Mouse (Mus musculus): ENCODE measurements around the gene Jmjd7.

DNA sequence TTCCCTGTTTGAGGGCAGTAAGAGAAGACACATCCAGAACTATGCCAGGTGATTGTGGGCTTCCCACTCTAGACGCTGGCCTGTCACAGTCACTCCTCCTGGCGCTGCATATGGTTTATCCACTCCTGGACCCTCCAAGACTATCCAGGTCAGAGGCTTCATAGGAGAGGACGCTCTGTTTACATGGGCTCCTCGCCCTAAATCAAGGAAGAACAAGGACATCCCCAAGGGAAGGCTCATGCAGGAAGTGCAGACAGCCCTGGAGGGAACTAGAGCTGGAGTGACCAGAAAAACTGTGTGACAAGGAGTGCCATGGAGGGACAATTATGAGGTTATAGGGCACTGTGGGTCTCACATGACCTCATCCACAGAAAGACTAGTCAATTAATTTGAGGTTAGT lies 29.9 kb upstream of the Jmjd7 start:
- TF ChIP-seq CTCF (IDR thresholded peaks at IDR 0.05; ENCODE audit: insufficient read depth, low read length) (no peak), POLR2A (IDR thresholded peaks at IDR 0.05; ENCODE audit: borderline replicate concordance, extremely low read depth, low read depth, low read length) (no peak)
